18 mouse cellular contexts compared by ENCODE assay signal in the genomic region with DNA sequence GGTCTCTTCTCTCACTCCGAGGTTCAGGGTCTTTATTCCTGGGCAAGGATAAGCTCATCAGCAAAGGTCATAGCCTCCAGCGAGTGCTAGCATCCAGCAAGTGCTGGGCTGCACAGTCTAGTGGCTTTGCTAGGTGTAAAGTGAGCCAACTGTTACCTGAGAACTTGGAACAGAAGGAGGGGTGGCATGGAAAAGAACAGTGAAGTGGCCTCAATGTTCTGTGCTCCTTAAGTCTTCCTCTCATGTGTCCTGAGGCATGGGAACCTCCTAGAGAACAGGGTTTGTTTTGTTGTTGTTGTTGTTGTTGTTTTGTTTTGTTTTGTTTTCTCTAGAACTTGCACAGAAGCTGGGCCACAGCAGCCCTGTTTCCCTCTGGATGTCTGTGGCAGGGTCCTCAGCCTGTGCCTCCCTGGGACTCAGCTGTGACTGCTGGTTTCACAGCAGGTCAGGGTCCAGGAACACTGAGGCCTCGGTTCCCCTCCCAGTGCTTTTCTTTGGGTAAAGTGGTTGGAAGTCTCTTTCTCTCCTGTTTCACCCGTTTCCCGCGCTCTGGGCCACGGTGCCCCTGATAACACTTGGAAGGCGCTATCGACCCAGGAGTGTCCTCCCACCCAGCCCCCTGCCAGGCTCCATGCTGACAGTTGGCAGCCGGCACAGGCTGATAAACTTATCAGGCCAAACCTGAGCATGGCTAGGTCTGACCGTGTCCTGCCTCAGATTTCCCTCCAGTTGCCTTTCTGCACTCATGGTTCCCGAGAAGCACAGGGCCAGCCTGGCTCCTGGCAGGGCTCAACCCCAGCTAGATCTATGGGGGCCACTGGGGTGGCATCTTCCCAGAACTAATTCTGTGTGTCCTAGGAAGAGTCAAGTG. TPM values are rescaled to one million over a fixed set of nuclear protein-coding genes. Genes with fewer than 3 reads are reported as not detected.
DNase-seq lines count a peak whose midpoint lies in the region; ATAC-seq and TF ChIP-seq lines count a peak whose summit lies in the region.
"Had no signal": no experiment of that assay in that cellular context is flagged by ENCODE, and none has a peak within 500 bp of the region (broad histone marks: within the 10 kb centered on the region; RNA-seq: fewer than 3 reads in every experiment).

No protein-coding gene starts in this region.

- 60% methylated on average over 12 of the region's 12 CpGs for WGBS in hindbrain, embryonic 10.5 days
- 59% methylated on average over 12 of the region's 12 CpGs for WGBS in hindbrain, embryonic 11.5 days
- 48% methylated on average over 12 of the region's 12 CpGs for WGBS in bone marrow, adult 2 months
- 54% methylated on average over 12 of the region's 12 CpGs for WGBS in intestine, embryonic 16.5 days
- 81% methylated on average over 12 of the region's 12 CpGs for WGBS in spleen, adult 2 months
- WGBS in forebrain, embryonic 12.5 days = 68% methylated on average over 12 of the region's 12 CpGs

- H3K36me3 ChIP-seq in hindbrain, embryonic 10.5 days = no peaks in the 10 kb centered on the region
- H3K36me3 ChIP-seq in hindbrain, embryonic 11.5 days (ENCODE audit: control insufficient read depth, insufficient read depth, low read length) = no peaks in the 10 kb centered on the region
- no peaks in the 10 kb centered on the region for H3K36me3 ChIP-seq in intestine, embryonic 16.5 days (ENCODE audit: control insufficient read depth, insufficient read depth, low read length)
- no peaks in the 10 kb centered on the region for H3K36me3 ChIP-seq in spleen, adult 2 months (ENCODE audit: control insufficient read depth, insufficient read depth, low read length)
- no peaks in the 10 kb centered on the region for H3K36me3 ChIP-seq in forebrain, embryonic 12.5 days (replicated peaks)
- H3K36me3 ChIP-seq: embryonic facial prominence, embryonic 13.5 days; midbrain, embryonic 15.5 days had no signal

- TF ChIP-seq CTCF in bone marrow, adult 2 months (IDR thresholded peaks at IDR 0.05; ENCODE audit: control insufficient read depth, insufficient read depth, low read length) = no peak
- no peak for TF ChIP-seq CTCF in spleen, adult 2 months (IDR thresholded peaks at IDR 0.05; ENCODE audit: extremely low read depth, insufficient read depth, insufficient read length, insufficient replicate concordance)

- peak; percentile 58; the same call in 1 of the 2 replicates for TF ChIP-seq POLR2A in bone marrow, adult 2 months (IDR thresholded peaks at IDR 0.05; ENCODE audit: borderline replicate concordance, control insufficient read depth, low read depth, low read length)
- TF ChIP-seq POLR2A in spleen, adult 2 months (IDR thresholded peaks at IDR 0.05; ENCODE audit: low read depth, low read length) = no peak

- no peak for ATAC-seq in hindbrain, embryonic 11.5 days (ENCODE audit: low FRiP score)
- peak; percentile 80 for ATAC-seq in intestine, embryonic 16.5 days
- no peak for ATAC-seq in forebrain, embryonic 12.5 days (ENCODE audit: low FRiP score)
- ATAC-seq: midbrain, embryonic 15.5 days had no signal

- peaks cover 42% of the 10 kb centered on the region for H3K4me1 ChIP-seq in hindbrain, embryonic 10.5 days (replicated peaks)
- H3K4me1 ChIP-seq in hindbrain, embryonic 11.5 days (replicated peaks; ENCODE audit: control insufficient read depth, insufficient read depth, low read length) = no peaks in the 10 kb centered on the region
- peaks cover 14% of the 10 kb centered on the region for H3K4me1 ChIP-seq in bone marrow, adult 2 months (ENCODE audit: control insufficient read depth, insufficient read depth, low read length)
- H3K4me1 ChIP-seq in intestine, embryonic 16.5 days (ENCODE audit: control insufficient read depth, insufficient read depth, low read length) = no peaks in the 10 kb centered on the region
- H3K4me1 ChIP-seq in spleen, adult 2 months (ENCODE audit: control insufficient read depth, insufficient read depth, insufficient read length) = peaks cover 14% of the 10 kb centered on the region
- H3K4me1 ChIP-seq in forebrain, embryonic 12.5 days = peaks cover 5% of the 10 kb centered on the region; the same call in 1 of the 2 replicates
- H3K4me1 ChIP-seq: midbrain, embryonic 15.5 days had no signal

- no peaks in the 10 kb centered on the region for H3K27me3 ChIP-seq in hindbrain, embryonic 10.5 days (ENCODE audit: insufficient read depth, poor library complexity, severe bottlenecking)
- no peaks in the 10 kb centered on the region for H3K27me3 ChIP-seq in hindbrain, embryonic 11.5 days (ENCODE audit: control insufficient read depth, insufficient read depth, low read length)
- no peaks in the 10 kb centered on the region for H3K27me3 ChIP-seq in intestine, embryonic 16.5 days (replicated peaks; ENCODE audit: control insufficient read depth, insufficient read depth, low read length)
- no peaks in the 10 kb centered on the region for H3K27me3 ChIP-seq in spleen, adult 2 months (ENCODE audit: control insufficient read depth, insufficient read depth, low read length)
- H3K27me3 ChIP-seq in forebrain, embryonic 12.5 days = no peaks in the 10 kb centered on the region
- H3K27me3 ChIP-seq: embryonic facial prominence, embryonic 13.5 days; midbrain, embryonic 15.5 days had no signal

- no peak overlapping the region for H3K9ac ChIP-seq in hindbrain, embryonic 11.5 days (ENCODE audit: low read depth, low read length)
- no peak overlapping the region for H3K9ac ChIP-seq in intestine, embryonic 16.5 days (ENCODE audit: low read depth, low read length)
- H3K9ac ChIP-seq in forebrain, embryonic 12.5 days = no peak overlapping the region
- H3K9ac ChIP-seq: embryonic facial prominence, embryonic 13.5 days; midbrain, embryonic 15.5 days had no signal

- no peak for DNase-seq in hindbrain, embryonic 10.5 days (ENCODE audit: low spot score)
- DNase-seq in hindbrain, embryonic 11.5 days (ENCODE audit: low spot score) = no peak
- DNase-seq in spleen, adult 2 months (ENCODE audit: low read depth in 1 of 2, low spot score in 2 of 2) = no peak
- no peak for DNase-seq in layer of hippocampus, adult 18-20 months (ENCODE audit: low spot score in 2 of 2)
- no peak for DNase-seq in layer of hippocampus, adult 8-10 months (ENCODE audit: low spot score in 2 of 2)
- DNase-seq: adrenal gland, postnatal 36 days; cerebellum, postnatal 10 days; kidney, adult 2 months; lung, adult 18-20 months; right cerebral cortex, postnatal 25 days; thymus, postnatal 36 days had no signal

- peak overlapping the region; percentile 59; the same call in 1 of the 2 replicates for H3K27ac ChIP-seq in hindbrain, embryonic 10.5 days
- no peak overlapping the region for H3K27ac ChIP-seq in hindbrain, embryonic 11.5 days (ENCODE audit: low read depth, low read length)
- H3K27ac ChIP-seq in bone marrow, adult 2 months (ENCODE audit: control insufficient read depth, insufficient read depth, low read depth, low read length, poor library complexity) = peak overlapping the region; percentile 76
- no peak overlapping the region for H3K27ac ChIP-seq in intestine, embryonic 16.5 days (ENCODE audit: low read length)
- H3K27ac ChIP-seq in spleen, adult 2 months (ENCODE audit: insufficient read depth, low read length) = peak overlapping the region; percentile 32; the same call in 1 of the 2 replicates
- H3K27ac ChIP-seq in forebrain, embryonic 12.5 days = no peak overlapping the region
- H3K27ac ChIP-seq: embryonic facial prominence, embryonic 13.5 days; midbrain, embryonic 15.5 days had no signal

- H3K4me3 ChIP-seq in hindbrain, embryonic 10.5 days = no peak overlapping the region
- H3K4me3 ChIP-seq in hindbrain, embryonic 11.5 days (ENCODE audit: low read depth, low read length) = no peak overlapping the region
- H3K4me3 ChIP-seq in bone marrow, adult 2 months (replicated peaks; ENCODE audit: control insufficient read depth, low read depth, low read length) = no peak overlapping the region
- no peak overlapping the region for H3K4me3 ChIP-seq in intestine, embryonic 16.5 days (ENCODE audit: low read length)
- H3K4me3 ChIP-seq in spleen, adult 2 months (ENCODE audit: extremely low read depth, insufficient read depth, insufficient read length) = no peak overlapping the region
- no peak overlapping the region for H3K4me3 ChIP-seq in forebrain, embryonic 12.5 days (replicated peaks)
- H3K4me3 ChIP-seq: embryonic facial prominence, embryonic 13.5 days; midbrain, embryonic 15.5 days had no signal

- H3K9me3 ChIP-seq in hindbrain, embryonic 10.5 days = no peaks in the 10 kb centered on the region
- H3K9me3 ChIP-seq in hindbrain, embryonic 11.5 days (ENCODE audit: control insufficient read depth, low read length) = no peaks in the 10 kb centered on the region
- H3K9me3 ChIP-seq in intestine, embryonic 16.5 days (ENCODE audit: control insufficient read depth, low read length) = no peaks in the 10 kb centered on the region
- H3K9me3 ChIP-seq in forebrain, embryonic 12.5 days = no peaks in the 10 kb centered on the region
- H3K9me3 ChIP-seq: embryonic facial prominence, embryonic 13.5 days; midbrain, embryonic 15.5 days had no signal

- no peak overlapping the region for H3K4me2 ChIP-seq in hindbrain, embryonic 11.5 days (replicated peaks; ENCODE audit: low read depth, low read length)
- H3K4me2 ChIP-seq in intestine, embryonic 16.5 days (ENCODE audit: low read depth, low read length) = no peak overlapping the region
- H3K4me2 ChIP-seq in forebrain, embryonic 12.5 days = no peak overlapping the region
- H3K4me2 ChIP-seq: embryonic facial prominence, embryonic 13.5 days; midbrain, embryonic 15.5 days had no signal

RNA-seq across cellular contexts. Expression of a gene that starts 18.4 kb away (rescaled TPM):
- 59.8 and 61.0 TPM in 2 replicates for polyA plus RNA-seq in hindbrain, embryonic 10.5 days (2016; fragmentation: Nextera tagmentation; extraction: Ambion mirVana)
- 38.1 and 38.2 TPM in 2 replicates for polyA plus RNA-seq in hindbrain, embryonic 11.5 days (2014; fragmentation: Nextera tagmentation; extraction: Ambion mirVana)
- 14.5 and 14.7 TPM in 2 replicates for polyA plus RNA-seq in bone marrow, adult 2 months (2011; ENCODE audit: insufficient read depth, insufficient read length, low replicate concordance, missing spikeins)
- 27.5 and 32.2 TPM in 2 replicates for polyA plus RNA-seq in intestine, embryonic 16.5 days (2015; fragmentation: Nextera tagmentation; extraction: Ambion mirVana)
- 13.3 and 15.4 TPM in 2 replicates for polyA plus RNA-seq in spleen, adult 2 months (2012; rRNA removed)
- 10 to 100 TPM; 19.6 to 20.5 TPM for total RNA-seq in layer of hippocampus, adult 18-20 months (2021)
- 46.9 and 50.9 TPM in 2 replicates for polyA plus RNA-seq in forebrain, embryonic 12.5 days (2016; fragmentation: Nextera tagmentation; extraction: Ambion mirVana)
- 10 to 100 TPM; 18.6 to 21.2 (median 19.5) TPM for total RNA-seq in layer of hippocampus, adult 8-10 months (2022)

RNA-seq across cellular contexts. Expression of a gene that starts 19.8 kb away (rescaled TPM):
- 3.4 and 4.7 TPM in 2 replicates for polyA plus RNA-seq in hindbrain, embryonic 10.5 days (2016; fragmentation: Nextera tagmentation; extraction: Ambion mirVana)
- 2.6 and 3.1 TPM in 2 replicates for polyA plus RNA-seq in hindbrain, embryonic 11.5 days (2014; fragmentation: Nextera tagmentation; extraction: Ambion mirVana)
- 62.0 and 66.9 TPM in 2 replicates for polyA plus RNA-seq in bone marrow, adult 2 months (2011; ENCODE audit: insufficient read depth, insufficient read length, low replicate concordance, missing spikeins)
- 1.1 and 2.5 TPM in 2 replicates for polyA plus RNA-seq in intestine, embryonic 16.5 days (2015; fragmentation: Nextera tagmentation; extraction: Ambion mirVana)
- 22.1 and 31.1 TPM in 2 replicates for polyA plus RNA-seq in spleen, adult 2 months (2012; rRNA removed)
- not detected for total RNA-seq in layer of hippocampus, adult 18-20 months (2021)
- polyA plus RNA-seq in forebrain, embryonic 12.5 days (2016; fragmentation: Nextera tagmentation; extraction: Ambion mirVana) = 0.77 and 2.0 TPM in 2 replicates
- not detected for total RNA-seq in layer of hippocampus, adult 8-10 months (2022)
- total RNA-seq: adrenal gland, postnatal 36 days; layer of hippocampus, postnatal 25 days had no signal
- polyA plus RNA-seq: midbrain, embryonic 15.5 days had no signal

RNA-seq across cellular contexts. Expression of a gene that starts 38.8 kb away (rescaled TPM):
- not detected in 2 replicates for polyA plus RNA-seq in hindbrain, embryonic 10.5 days (2016; fragmentation: Nextera tagmentation; extraction: Ambion mirVana)
- not detected in 2 replicates for polyA plus RNA-seq in hindbrain, embryonic 11.5 days (2014; fragmentation: Nextera tagmentation; extraction: Ambion mirVana)
- 0.72 TPM in 1 of 2 replicates, not detected in the other for polyA plus RNA-seq in bone marrow, adult 2 months (2011; ENCODE audit: insufficient read depth, insufficient read length, low replicate concordance, missing spikeins)
- 383 and 542 TPM in 2 replicates for polyA plus RNA-seq in intestine, embryonic 16.5 days (2015; fragmentation: Nextera tagmentation; extraction: Ambion mirVana)
- 1,405 and 1,688 TPM in 2 replicates for polyA plus RNA-seq in spleen, adult 2 months (2012; rRNA removed)
- not detected for total RNA-seq in layer of hippocampus, adult 18-20 months (2021)
- not detected in 2 replicates for polyA plus RNA-seq in forebrain, embryonic 12.5 days (2016; fragmentation: Nextera tagmentation; extraction: Ambion mirVana)
- not detected for total RNA-seq in layer of hippocampus, adult 8-10 months (2022)
- total RNA-seq: adrenal gland, postnatal 36 days; layer of hippocampus, postnatal 25 days had no signal
- polyA plus RNA-seq: embryonic facial prominence, embryonic 13.5 days; heart, postnatal 0 days; kidney, adult 2 months had no signal

RNA-seq across cellular contexts. Expression of a gene that starts 39.1 kb away (rescaled TPM):
- polyA plus RNA-seq in hindbrain, embryonic 10.5 days (2016; fragmentation: Nextera tagmentation; extraction: Ambion mirVana) = 21.8 and 23.8 TPM in 2 replicates
- 22.4 and 25.1 TPM in 2 replicates for polyA plus RNA-seq in hindbrain, embryonic 11.5 days (2014; fragmentation: Nextera tagmentation; extraction: Ambion mirVana)
- 9.4 and 12.5 TPM in 2 replicates for polyA plus RNA-seq in bone marrow, adult 2 months (2011; ENCODE audit: insufficient read depth, insufficient read length, low replicate concordance, missing spikeins)
- polyA plus RNA-seq in intestine, embryonic 16.5 days (2015; fragmentation: Nextera tagmentation; extraction: Ambion mirVana) = 12.6 and 13.8 TPM in 2 replicates
- 12.1 and 12.5 TPM in 2 replicates for polyA plus RNA-seq in spleen, adult 2 months (2012; rRNA removed)
- total RNA-seq in layer of hippocampus, adult 18-20 months (2021) = 10 to 100 TPM; 44.7 to 46.0 TPM
- 27.7 and 31.7 TPM in 2 replicates for polyA plus RNA-seq in forebrain, embryonic 12.5 days (2016; fragmentation: Nextera tagmentation; extraction: Ambion mirVana)
- total RNA-seq in layer of hippocampus, adult 8-10 months (2022) = 10 to 100 TPM; 42.0 to 55.4 (median 49.8) TPM

Comparison
In these comparisons a context has a peak if more than half of its experiments do, and no peak if none do; other contexts are left out.
1. H3K27ac ChIP-seq: peak in hindbrain, embryonic 10.5 days (single experiment), bone marrow, adult 2 months (single experiment) and spleen, adult 2 months (single experiment); none in hindbrain, embryonic 11.5 days (single experiment), intestine, embryonic 16.5 days (single experiment) and forebrain, embryonic 12.5 days (single experiment).
2. RNA of a gene that starts 38.8 kb away (polyA plus RNA-seq): 1,405 to 1,688 TPM in spleen, adult 2 months and 383 to 542 TPM in intestine, embryonic 16.5 days; 0.72 TPM in bone marrow, adult 2 months, not detected in hindbrain, embryonic 10.5 days, not detected in forebrain, embryonic 12.5 days and not detected in hindbrain, embryonic 11.5 days; every median in the first group is over 100 times any median in the second.